Mouse (Mus musculus): ENCODE results near the gene Zfp688.
"Not testable (repeated sequence)": the region's sequence is repeated elsewhere in the genome, so short reads cannot be mapped to it uniquely, and the experiment has no call there.

Gene Zfp688

DNA sequence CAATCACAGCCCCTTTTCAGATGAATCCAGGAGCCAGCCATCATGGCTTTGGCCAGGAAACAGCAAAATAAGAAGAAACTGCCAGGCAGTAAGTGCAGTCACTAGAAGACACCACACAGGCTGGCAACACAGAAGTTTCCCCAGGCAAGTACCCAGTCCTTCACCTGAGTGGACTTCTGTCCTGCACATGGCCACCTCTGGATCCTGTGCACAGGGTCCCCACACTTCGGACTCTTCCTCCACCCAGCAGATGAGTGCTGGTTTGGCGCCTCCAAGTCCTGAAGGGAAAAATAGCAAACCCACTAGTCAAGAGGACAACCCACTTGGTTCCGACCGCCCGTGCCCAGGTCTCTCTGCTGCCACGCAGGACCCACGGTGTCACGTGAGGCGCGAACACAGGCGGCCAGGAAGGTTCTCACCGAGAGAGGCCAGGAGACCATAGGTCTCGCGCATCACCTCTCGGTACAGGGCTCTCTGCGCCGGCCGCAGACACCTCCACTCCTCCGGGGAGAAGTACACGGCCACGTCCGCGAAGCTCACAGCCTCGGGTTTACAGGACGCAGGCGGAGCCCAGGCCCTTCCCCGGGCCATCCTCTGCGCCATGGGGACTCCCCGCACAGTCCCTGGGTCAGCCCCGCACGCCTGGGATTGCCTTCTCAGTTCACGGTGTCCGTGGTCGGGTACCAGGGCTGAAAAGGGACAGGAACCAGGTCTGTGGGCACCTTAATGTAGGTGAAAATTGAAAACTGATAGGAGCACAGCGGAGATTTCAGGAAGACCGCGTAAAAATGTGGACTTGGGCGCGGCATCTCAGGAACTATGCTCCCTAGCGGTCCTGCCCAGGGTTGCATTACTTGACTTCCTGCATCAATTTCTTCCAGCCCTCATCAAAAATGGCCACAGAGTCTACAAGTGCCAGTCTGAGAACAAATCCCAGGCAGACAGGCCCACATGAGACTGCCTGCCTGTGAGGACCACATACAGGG is 15.6 kb downstream of the Zfp688 start, which contains the start of gene Zfp764:
Gene Zfp764 (minus strand): TSS at position 821 of the 986 bp plus-strand sequence.
- DNase-seq (ENCODE audit: low read depth, low spot score): peak; percentile 78

DNA sequence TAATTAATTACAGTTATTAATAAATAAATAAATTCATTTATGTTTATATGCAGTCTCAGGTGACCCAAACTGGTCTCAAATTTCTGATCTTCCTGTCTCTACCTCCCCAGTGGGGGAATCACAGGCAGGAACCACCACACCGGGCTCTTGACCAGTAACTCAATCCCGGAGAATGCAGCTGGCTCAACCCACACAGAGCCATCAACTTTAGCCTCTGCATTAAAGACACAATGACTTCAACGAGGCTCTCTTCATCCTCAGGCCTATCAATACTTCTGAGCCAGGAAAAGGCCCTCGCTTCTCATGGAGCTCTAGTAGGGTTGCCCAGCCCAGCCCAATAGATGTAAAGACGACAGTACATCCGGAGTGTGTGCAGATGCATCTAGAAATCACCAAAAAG is 17.8 kb downstream of the Zfp688 start:
- not testable (repeated sequence) for DNase-seq (ENCODE audit: low read depth, low spot score)

DNA sequence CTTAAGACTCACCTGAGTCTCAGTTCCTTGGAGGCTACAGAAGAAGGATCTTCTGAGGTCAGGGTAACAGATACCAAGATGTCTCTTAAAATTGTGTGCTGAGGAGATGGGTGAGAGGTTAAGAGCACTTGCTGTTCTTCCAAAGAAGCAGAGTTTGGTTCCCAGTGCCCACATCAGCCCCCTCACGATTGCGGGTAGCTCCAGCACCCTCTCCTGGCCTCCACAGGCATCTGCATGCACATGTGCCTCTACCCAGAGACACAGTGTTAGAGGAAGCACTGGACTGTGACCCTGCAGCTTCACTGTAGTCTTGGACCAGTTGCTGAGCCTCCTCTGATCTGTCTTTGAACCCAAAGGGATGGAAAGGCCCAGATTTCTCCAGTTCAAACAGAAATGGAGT is 18.9 kb downstream of the Zfp688 start:
- no peak for DNase-seq (ENCODE audit: low read depth, low spot score)

DNA sequence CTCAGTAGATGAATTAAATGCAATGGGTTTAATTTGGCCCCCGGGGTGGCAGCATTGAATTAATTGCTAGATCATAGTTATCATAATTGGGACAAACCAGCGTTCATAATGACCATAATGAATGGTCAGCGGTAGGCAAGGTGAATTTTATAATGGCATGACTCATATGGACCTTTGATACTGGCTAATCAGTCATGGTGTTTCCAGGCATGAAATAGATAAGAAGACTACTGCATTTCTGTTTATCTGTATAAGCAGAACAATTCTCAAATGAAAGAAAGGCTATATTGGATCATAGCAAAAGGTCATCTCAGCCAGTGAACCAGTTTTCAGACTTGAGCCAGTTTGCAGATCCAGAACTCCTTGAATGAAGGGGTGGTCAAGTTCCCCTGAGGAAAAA is 21.5 kb downstream of the Zfp688 start:
- DNase-seq (ENCODE audit: low read depth, low spot score): no peak

GRCm38 (mm10) chr7:127393944-127394333 is 27.9 kb downstream of the Zfp688 start:
- no peak for DNase-seq (ENCODE audit: low read depth, low spot score)

DNA sequence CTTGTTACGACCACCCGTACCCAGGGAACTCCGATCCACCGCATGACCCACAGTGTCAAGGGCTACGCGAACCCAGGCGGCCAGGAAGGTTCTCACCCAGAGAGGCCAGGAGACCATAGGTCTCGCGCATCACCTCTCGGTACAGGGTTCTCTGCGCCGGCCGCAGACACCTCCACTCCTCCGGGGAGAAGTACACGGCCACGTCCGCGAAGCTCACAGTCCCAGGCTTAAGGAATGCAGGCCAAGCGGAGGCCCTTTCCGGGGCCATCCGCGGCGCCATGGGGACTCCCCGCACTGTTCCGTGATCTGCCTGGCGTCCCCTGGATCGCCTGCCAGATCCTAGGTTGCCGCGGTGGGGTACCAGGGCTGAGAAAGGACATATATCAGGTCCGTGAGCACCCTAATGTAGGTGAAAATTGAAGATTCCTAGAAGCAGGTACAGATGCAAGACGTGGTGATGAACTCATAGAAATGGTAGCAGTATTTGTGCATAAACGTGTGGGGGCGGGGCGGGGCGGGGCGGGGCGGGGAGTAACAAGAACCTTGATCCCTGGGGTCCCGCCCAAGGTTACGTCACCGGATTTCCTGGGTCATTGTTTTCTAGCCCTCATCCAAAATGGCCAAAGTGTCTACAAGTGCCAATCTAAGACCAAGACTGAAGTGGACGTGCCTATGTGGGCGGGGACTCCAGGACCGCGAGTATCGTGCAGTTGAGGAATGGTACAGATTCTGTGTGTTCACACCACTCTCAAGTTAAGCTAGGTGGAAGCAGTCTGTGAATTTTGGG is 28.5 kb downstream of the Zfp688 start, which contains the start of gene E430018J23Rik:
Gene E430018J23Rik (minus strand): TSS at position 473 of the 787 bp plus-strand sequence.
- DNase-seq (ENCODE audit: low read depth, low spot score): peak; percentile 98

GRCm38 (mm10) chr7:127392251-127392824 is 29.5 kb downstream of the Zfp688 start:
- no peak for DNase-seq (ENCODE audit: low read depth, low spot score)

DNA sequence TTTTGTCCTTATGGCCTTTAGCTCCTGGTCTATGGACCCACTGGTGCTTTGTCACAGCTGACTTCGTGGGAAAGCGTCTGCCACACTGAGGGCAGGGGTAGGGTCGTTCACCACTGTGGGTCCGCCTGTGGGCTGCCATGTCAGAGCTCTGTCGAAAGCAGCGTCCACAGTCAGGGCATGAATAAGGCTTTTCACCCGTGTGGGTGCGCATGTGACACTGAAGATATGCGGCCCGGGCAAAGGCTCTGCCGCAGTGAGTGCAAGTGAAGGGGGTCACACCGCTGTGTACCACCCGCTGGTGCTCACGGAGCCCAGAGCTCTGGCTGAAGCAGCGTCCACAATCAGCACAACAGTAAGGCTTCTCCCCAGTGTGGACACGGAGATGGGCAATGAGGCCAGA is 30.3 kb downstream of the Zfp688 start:
- DNase-seq (ENCODE audit: low read depth, low spot score): no peak

GRCm38 (mm10) chr7:127390306-127390705 is 31.6 kb downstream of the Zfp688 start:
- DNase-seq (ENCODE audit: low read depth, low spot score): no peak

- DNase-seq (ENCODE audit: low read depth, low spot score): not testable (repeated sequence)
Measured at GRCm38 (mm10) chr7:127388201-127388600, 33.7 kb downstream of the Zfp688 start.

GRCm38 (mm10) chr7:127386641-127387392 is 35.1 kb downstream of the Zfp688 start, which contains the start of gene 9130019O22Rik:
Gene 9130019O22Rik (minus strand): TSS chr7:127387166.
- peak; percentile 81 for DNase-seq (ENCODE audit: low read depth, low spot score)

DNA sequence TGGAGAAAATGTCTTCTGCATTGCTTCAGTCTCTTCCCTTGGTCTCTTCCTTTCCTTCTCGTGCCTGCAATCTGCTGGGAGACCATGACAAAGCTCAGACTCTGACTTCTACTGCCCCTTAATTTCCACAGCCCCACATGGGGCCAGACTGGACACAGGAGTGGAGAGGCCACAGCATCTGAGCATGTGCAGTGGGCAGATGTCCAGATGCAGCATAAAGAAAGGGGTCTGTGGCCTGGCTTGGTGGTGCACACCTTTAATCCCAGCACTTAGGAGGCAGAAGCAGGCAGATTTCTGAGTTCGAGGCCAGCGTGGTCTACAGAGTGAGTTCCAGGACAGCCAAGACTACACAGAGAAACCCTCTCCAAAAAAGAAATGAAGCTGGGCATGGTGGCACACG is 36.3 kb downstream of the Zfp688 start:
- DNase-seq (ENCODE audit: low read depth, low spot score): not testable (repeated sequence)

DNA sequence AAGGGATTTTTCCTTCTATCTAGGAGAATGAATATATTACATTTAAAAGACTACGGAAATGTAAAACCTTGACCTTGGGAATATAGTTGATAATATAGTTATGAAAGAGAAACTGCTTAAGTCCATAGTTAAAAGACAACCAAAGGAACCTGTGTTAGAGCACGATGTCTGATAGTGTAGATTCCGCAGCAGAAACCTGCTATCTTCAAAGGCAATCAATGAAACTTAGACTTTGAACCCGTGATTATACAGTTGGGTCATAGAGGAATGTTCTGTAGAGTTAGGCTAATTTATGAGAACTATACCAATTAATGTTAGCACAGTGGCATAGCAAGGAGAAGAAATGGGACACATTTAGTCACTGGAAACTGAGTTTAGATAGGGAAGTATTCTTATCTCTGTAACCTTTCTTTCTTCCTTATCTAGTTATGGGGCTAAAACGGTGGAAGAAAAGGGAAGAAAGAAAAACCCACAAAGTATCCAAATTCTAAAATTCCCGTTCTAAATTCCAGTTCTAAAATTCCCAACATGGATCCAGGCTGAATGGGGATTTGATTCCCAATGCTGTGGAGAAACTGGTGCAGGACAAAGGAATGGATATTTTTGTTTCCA is 43.5 kb downstream of the Zfp688 start:
- no peak for DNase-seq (ENCODE audit: low read depth, low spot score)

DNA sequence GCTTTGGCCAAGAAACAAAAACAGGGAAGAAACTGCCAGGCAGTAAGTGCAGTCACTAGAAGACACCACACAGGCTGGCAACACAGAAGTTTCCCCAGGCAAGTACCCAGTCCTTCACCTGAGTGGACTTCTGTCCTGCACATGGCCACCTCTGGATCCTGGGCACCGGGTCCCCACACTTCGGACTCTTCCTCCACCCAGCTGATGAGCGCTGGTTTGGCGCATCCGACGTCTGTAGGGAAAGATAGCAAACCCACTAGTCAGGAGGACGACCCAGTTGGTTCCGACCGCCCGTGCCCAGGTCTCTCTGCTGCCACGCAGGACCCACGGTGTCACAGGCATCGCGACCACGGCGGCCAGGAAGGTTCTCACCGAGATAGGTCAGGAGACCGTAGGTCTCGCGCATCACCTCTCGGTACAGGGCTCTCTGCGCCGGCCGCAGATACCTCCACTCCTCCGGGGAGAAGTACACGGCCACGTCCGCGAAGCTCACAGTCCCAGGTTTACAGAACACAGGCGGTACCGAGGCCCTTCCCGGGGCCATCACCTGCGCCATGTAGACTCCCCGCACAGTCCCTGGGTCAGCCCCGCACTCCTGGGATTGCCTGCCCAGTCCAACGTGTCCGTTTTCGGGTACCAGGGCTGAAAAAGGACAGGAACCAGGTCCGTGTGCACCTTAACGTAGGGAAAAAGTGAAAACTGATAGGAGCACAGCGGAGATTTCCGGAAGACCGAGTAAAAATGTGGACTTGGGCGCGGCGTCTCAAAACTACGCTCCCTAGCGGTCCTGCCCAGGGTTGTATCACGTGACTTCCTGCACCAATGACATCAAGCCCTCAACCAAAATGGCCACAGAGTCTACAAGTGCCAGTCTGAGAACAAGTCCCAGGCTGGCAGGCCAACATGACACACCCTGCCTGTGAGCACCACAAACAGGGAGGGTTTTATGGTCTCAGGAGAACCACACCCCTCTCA is 46.3 kb downstream of the Zfp688 start, which contains the start of gene Zfp747:
Gene Zfp747 (minus strand): TSS at position 780 of the 975 bp plus-strand sequence.
- peak; percentile 82 for DNase-seq (ENCODE audit: low read depth, low spot score)

DNA sequence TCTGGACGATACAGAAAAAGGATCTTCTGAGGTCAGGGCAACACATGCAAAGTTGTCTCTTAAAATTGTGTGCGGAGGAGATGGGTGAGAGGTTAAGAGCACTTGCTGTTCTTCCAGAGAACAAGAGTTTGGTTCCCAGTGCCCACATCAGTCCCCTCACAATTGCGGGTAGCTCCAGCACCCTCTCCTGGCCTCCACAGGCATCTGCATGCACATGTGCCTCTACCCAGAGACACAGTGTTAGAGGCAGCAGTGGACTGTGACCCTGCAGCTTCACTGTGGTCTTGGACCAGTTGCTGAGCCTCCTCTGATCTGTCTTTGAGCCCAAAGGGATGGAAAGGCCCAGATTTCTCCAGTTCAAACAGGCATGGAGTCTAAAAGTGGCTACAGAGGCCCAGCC is 50.0 kb downstream of the Zfp688 start:
- not testable (repeated sequence) for DNase-seq (ENCODE audit: low read depth, low spot score)

GRCm38 (mm10) chr7:127371213-127371612 is 50.7 kb downstream of the Zfp688 start:
- no peak for DNase-seq (ENCODE audit: low read depth, low spot score)

All from embryo, embryonic 11.5 days (tissue).